Mouse (Mus musculus) spleen, adult 18-20 months (tissue): ENCODE measurements around the gene Ccdc127.
A peak's percentile ranks its signal among the peaks of the same experiment; 100 is the strongest.

Experiments
- DNase-seq, 2 experiments: peaks; one replicate each; pipeline ENCODE4 v3.0.0; 2022; ENCODE audit warnings: mixed read lengths in 2 of 2

Ccdc127 gene

GRCm38 (mm10) chr13:74390371-74390990, 40.4 kb downstream of the Ccdc127 start, which contains the start of gene Zfp72:
Gene Zfp72, minus strand, starts transcription at chr13:74390836.
- DNase-seq: peak; percentile 28 to 66

GRCm38 (mm10) chr13:74391156-74391555, 41.0 kb downstream of the Ccdc127 start:
- no peak for DNase-seq

GRCm38 (mm10) chr13:74399298-74399839, 49.3 kb downstream of the Ccdc127 start, which contains the start of gene Ftl1-ps1:
Gene Ftl1-ps1, plus strand, starts transcription at chr13:74399694.
- no peak for DNase-seq
